Mouse (Mus musculus) embryonic fibroblast, embryonic 13.5 days (primary cell): ENCODE data around the gene Zfp617. TPM values are rescaled to one million over a fixed set of nuclear protein-coding genes. Genes with fewer than 3 reads are reported as not detected.
"Not testable (repeated sequence)": the region's sequence is repeated elsewhere in the genome, so short reads cannot be mapped to it uniquely, and the experiment has no call there.

Experiments used
- H3K27ac ChIP-seq: 2 replicates; pipeline ENCODE4 v1.5.1; 2012; ENCODE audit warnings: low read length, control low read depth, inconsistent platforms; ENCODE audit not compliant: insufficient read depth
- H3K4me1 ChIP-seq: 2 replicates; pipeline ENCODE4 v1.6.1; 2011; ENCODE audit warnings: low read length; ENCODE audit not compliant: control insufficient read depth, insufficient read depth
- H3K4me3 ChIP-seq: 2 replicates; pipeline ENCODE4 v1.5.1; 2011; ENCODE audit warnings: mild to moderate bottlenecking, control low read depth, low read length; ENCODE audit not compliant: insufficient read depth
- CTCF ChIP-seq: IDR thresholded peaks from 2 replicates; pipeline ENCODE4 v1.5.1; 2011; ENCODE audit warnings: mild to moderate bottlenecking, control low read depth, low read length, moderate library complexity, borderline replicate concordance; ENCODE audit not compliant: insufficient read depth
- POLR2A ChIP-seq: IDR thresholded peaks from 2 replicates; pipeline ENCODE4 v1.6.1; 2011; ENCODE audit warnings: low read depth, mild to moderate bottlenecking, control low read depth, low read length, moderate library complexity
- polyA plus RNA-seq: library from polyadenylated mRNA; stranded (reverse); fragments of >200 nt; gene quantifications from 2 replicates; pipeline ENCODE4 v1.2.4, GENCODE M21; 2011; ENCODE audit warnings: low read depth; ENCODE audit not compliant: missing spikeins, insufficient read length

Gene Zfp617
- polyA plus RNA-seq, 1 experiment = 26.4 TPM

- TF ChIP-seq POLR2A (peak; percentile 86), CTCF (no peak)
- peak overlapping the region; percentile 65 for H3K4me3 ChIP-seq
- peak overlapping the region; percentile 83 for H3K27ac ChIP-seq
Measured at GRCm38 (mm10) chr8:71922567-71923401, 14.3 kb downstream of the Zfp617 start.

GRCm38 (mm10) chr8:71925791-71926190 is 17.4 kb downstream of the Zfp617 start:
- Histone ChIP-seq H3K4me3 (no peak overlapping the region), H3K4me1 (no peaks in the 10 kb centered on the region), H3K27ac (no peak overlapping the region)
- TF ChIP-seq POLR2A (no peak), CTCF (no peak)

More at GRCm38 (mm10) chr8:71922567-71923401, 14.3 kb downstream of the Zfp617 start:
- no peaks in the 10 kb centered on the region for H3K4me1 ChIP-seq

GRCm38 (mm10) chr8:71926551-71926950 is 18.1 kb downstream of the Zfp617 start:
- H3K27ac ChIP-seq = no peak overlapping the region
- no peaks in the 10 kb centered on the region for H3K4me1 ChIP-seq
- no peak for TF ChIP-seq CTCF
- no peak for TF ChIP-seq POLR2A
- H3K4me3 ChIP-seq = no peak overlapping the region

- Histone ChIP-seq H3K4me1 (no peaks in the 10 kb centered on the region), H3K27ac (no peak overlapping the region), H3K4me3 (no peak overlapping the region)
- TF ChIP-seq CTCF = no peak
- no peak for TF ChIP-seq POLR2A
Measured at GRCm38 (mm10) chr8:71927779-71928178, 19.3 kb downstream of the Zfp617 start.

- H3K27ac ChIP-seq, H3K4me1 ChIP-seq, H3K4me3 ChIP-seq: not testable (repeated sequence)
Measured at GRCm38 (mm10) chr8:71938037-71938436, 29.6 kb downstream of the Zfp617 start.

GRCm38 (mm10) chr8:71940293-71941208 is 32.1 kb downstream of the Zfp617 start:
- Histone ChIP-seq H3K27ac (no peak overlapping the region), H3K4me1 (no peaks in the 10 kb centered on the region; the same call in 1 of the 2 replicates), H3K4me3 (no peak overlapping the region)
- TF ChIP-seq POLR2A (no peak), CTCF (no peak)

GRCm38 (mm10) chr8:71941776-71942175 is 33.3 kb downstream of the Zfp617 start:
- Histone ChIP-seq H3K27ac (no peak overlapping the region), H3K4me3 (no peak overlapping the region), H3K4me1 (no peaks in the 10 kb centered on the region; the same call in 1 of the 2 replicates)
- no peak for TF ChIP-seq CTCF
- TF ChIP-seq POLR2A = no peak

GRCm38 (mm10) chr8:71948624-71949023 is 40.2 kb downstream of the Zfp617 start:
- TF ChIP-seq CTCF (no peak), POLR2A (no peak)
- Histone ChIP-seq H3K4me3 (no peak overlapping the region), H3K27ac (no peak overlapping the region)

GRCm38 (mm10) chr8:71950482-71951221 is 42.2 kb downstream of the Zfp617 start, which contains the start of gene Zfp961:
Gene Zfp961 (plus strand): TSS chr8:71951038.
- TF ChIP-seq CTCF = no peak
- TF ChIP-seq POLR2A = peak; percentile 86
- peak within 1 kb of the TSS; percentile 70 for H3K4me3 ChIP-seq
- no peak within 1 kb of the TSS for H3K27ac ChIP-seq
- H3K4me1 ChIP-seq = no peaks in the 10 kb centered on the region

More at GRCm38 (mm10) chr8:71948624-71949023, 40.2 kb downstream of the Zfp617 start:
- no peaks in the 10 kb centered on the region for H3K4me1 ChIP-seq
